Mouse (Mus musculus): Measurements from ENCODE around the gene Zbtb43. TPM values are rescaled to one million over a fixed set of nuclear protein-coding genes. Genes with fewer than 3 reads are reported as not detected.

Gene Zbtb43
- polyA plus RNA-seq, 1 experiment from 2014 or later, result 31.2 TPM

DNA sequence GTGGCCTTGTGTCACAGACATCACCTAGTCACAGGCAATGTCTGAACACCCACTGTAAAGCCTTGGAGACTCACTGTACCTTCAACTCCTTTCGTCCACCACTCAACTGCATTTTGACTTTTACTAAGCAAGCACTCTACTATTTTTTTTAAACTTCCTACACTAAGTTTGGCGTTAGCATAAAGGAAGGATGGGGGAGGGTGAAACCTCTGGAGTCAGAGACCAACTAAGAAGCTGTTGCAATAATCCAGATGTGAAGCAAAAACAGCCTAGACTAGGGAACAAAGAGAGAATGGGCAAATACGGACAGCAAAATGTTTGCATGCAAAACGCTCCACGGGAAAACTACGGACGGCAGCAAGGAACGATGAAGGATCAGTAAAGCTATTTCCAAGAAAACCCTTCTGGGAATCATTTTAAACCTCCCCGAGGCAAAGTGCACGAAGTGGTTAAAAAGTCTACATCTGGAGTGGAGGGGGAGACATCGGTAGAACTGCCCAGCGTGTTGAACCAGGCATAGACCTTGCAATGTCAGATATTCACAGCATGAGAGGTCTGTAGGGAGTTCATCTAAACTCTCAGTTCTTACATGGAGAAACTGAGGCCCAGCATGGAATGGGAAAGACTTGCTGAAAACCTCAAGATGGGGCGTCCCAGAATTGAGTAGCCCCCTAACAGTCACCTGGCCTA, 38.1 kb downstream of the Zbtb43 start:
- WGBS, result 12% methylated on average over 13 of the region's 13 CpGs
- H3K9me3 ChIP-seq (ENCODE audit: control insufficient read depth, low read length), result no peaks in the 10 kb centered on the region
- H3K4me2 ChIP-seq (replicated peaks; ENCODE audit: low read depth, low read length), result peak overlapping the region; percentile 97
- no peaks in the 10 kb centered on the region for H3K36me3 ChIP-seq (ENCODE audit: control insufficient read depth, insufficient read depth, low read length)
- no peak overlapping the region for H3K27ac ChIP-seq (ENCODE audit: low read depth, low read length)
- peak overlapping the region; percentile 98 for H3K4me3 ChIP-seq (ENCODE audit: low read depth, low read length)
- H3K27me3 ChIP-seq (ENCODE audit: control insufficient read depth, insufficient read depth, low read length), result no peaks in the 10 kb centered on the region
- peak overlapping the region; percentile 93 for H3K9ac ChIP-seq (ENCODE audit: low read depth, low read length)
- ATAC-seq (ENCODE audit: low FRiP score) (0 out of 2 replicates have a peak, but pooled peaks have one; percentile 8), DNase-seq (ENCODE audit: low spot score) (no peak)
- H3K4me1 ChIP-seq (replicated peaks; ENCODE audit: control insufficient read depth, insufficient read depth, low read length), result no peaks in the 10 kb centered on the region; the same call in 1 of the 2 replicates

- ATAC-seq (ENCODE audit: low FRiP score) (no peak), DNase-seq (ENCODE audit: low spot score) (no peak)
- no peaks in the 10 kb centered on the region; the same call in 1 of the 2 replicates for H3K4me1 ChIP-seq (replicated peaks; ENCODE audit: control insufficient read depth, insufficient read depth, low read length)
- H3K9me3 ChIP-seq (ENCODE audit: control insufficient read depth, low read length), result no peaks in the 10 kb centered on the region
- H3K27me3 ChIP-seq (ENCODE audit: control insufficient read depth, insufficient read depth, low read length), result no peaks in the 10 kb centered on the region
- peak overlapping the region; percentile 97; the same call in 1 of the 2 replicates for H3K4me2 ChIP-seq (replicated peaks; ENCODE audit: low read depth, low read length)
- no peak overlapping the region for H3K4me3 ChIP-seq (ENCODE audit: low read depth, low read length)
- no peaks in the 10 kb centered on the region for H3K36me3 ChIP-seq (ENCODE audit: control insufficient read depth, insufficient read depth, low read length)
- no peak overlapping the region for H3K9ac ChIP-seq (ENCODE audit: low read depth, low read length)
- WGBS, result 38% methylated on average over 6 of the region's 6 CpGs
- no peak overlapping the region for H3K27ac ChIP-seq (ENCODE audit: low read depth, low read length)
These were observed 39.0 kb downstream of the Zbtb43 start for GRCm38 (mm10) chr2:33429339-33429738.

DNA sequence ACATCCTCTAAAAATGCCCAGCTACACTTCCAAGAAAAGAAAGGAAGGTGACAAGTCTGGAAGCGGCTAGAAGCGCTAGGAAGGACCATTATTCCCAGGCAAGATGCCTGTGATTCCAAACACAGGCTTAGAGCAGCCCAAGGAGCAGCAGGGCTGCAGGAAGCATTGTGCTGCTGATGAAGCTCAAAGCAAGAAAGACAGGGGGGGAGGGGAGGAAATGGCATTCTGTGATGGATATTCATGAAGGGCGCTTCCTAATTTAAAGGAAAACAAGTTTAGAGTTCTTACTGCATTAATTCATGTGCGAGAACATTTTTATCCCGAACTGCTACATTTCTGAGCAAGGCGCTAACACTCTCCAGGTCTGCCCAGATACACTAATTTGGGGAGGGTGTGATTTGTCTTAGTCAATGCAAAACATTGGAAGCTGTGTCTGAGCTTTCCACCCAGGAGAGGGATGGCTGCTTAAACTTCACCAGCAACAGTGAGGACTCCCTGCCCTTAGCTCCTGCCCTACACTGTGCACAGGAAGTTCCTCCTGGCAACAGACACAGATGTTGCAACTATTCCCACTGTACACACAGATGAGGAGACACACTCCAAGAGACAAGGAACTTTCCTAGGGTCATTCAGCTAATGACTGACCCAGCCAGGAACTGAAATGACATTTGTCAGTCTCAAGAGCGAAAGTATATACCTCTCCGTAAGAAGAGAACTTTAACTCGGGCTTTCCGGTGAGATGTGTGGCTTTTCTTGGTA, 41.5 kb downstream of the Zbtb43 start:
- H3K36me3 ChIP-seq (ENCODE audit: control insufficient read depth, insufficient read depth, low read length), result no peaks in the 10 kb centered on the region
- no peak overlapping the region for H3K9ac ChIP-seq (ENCODE audit: low read depth, low read length)
- H3K4me1 ChIP-seq (replicated peaks; ENCODE audit: control insufficient read depth, insufficient read depth, low read length), result no peaks in the 10 kb centered on the region; the same call in 1 of the 2 replicates
- 55% methylated on average over 10 of the region's 10 CpGs for WGBS
- H3K9me3 ChIP-seq (ENCODE audit: control insufficient read depth, low read length), result no peaks in the 10 kb centered on the region
- no peak overlapping the region for H3K27ac ChIP-seq (ENCODE audit: low read depth, low read length)
- H3K27me3 ChIP-seq (ENCODE audit: control insufficient read depth, insufficient read depth, low read length), result no peaks in the 10 kb centered on the region
- H3K4me2 ChIP-seq (replicated peaks; ENCODE audit: low read depth, low read length), result no peak overlapping the region
- DNase-seq (ENCODE audit: low spot score) (no peak), ATAC-seq (ENCODE audit: low FRiP score) (no peak)
- H3K4me3 ChIP-seq (ENCODE audit: low read depth, low read length), result no peak overlapping the region

DNA sequence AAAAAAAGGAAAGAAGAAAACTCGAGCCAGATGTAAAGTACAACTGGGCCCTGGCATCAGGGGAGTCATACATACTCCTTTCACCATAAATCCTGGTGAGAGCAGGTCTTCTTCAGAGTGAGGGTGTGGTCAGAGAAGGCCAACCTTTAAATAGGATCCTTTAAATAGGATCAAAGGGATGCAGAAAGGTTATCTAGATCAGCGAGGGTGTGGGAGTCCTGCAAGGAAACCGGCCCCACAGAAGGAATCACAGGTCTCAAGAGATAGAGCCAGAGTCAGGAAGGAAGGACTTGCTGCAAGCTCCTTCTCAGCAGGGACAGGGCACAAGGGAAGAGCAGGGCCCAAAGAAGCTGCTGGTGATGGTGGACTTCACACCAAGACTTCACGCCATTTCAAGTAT, 50.9 kb downstream of the Zbtb43 start:
- Histone ChIP-seq H3K9ac (ENCODE audit: low read depth, low read length) (no peak overlapping the region), H3K27ac (ENCODE audit: low read depth, low read length) (no peak overlapping the region), H3K4me2 (replicated peaks; ENCODE audit: low read depth, low read length) (no peak overlapping the region), H3K4me3 (ENCODE audit: low read depth, low read length) (no peak overlapping the region), H3K9me3 (ENCODE audit: control insufficient read depth, low read length) (no peaks in the 10 kb centered on the region), H3K27me3 (ENCODE audit: control insufficient read depth, insufficient read depth, low read length) (no peaks in the 10 kb centered on the region), H3K36me3 (ENCODE audit: control insufficient read depth, insufficient read depth, low read length) (no peaks in the 10 kb centered on the region), H3K4me1 (replicated peaks; ENCODE audit: control insufficient read depth, insufficient read depth, low read length) (no peaks in the 10 kb centered on the region)
- ATAC-seq (ENCODE audit: low FRiP score) (no peak), DNase-seq (ENCODE audit: low spot score) (no peak)
- 84% methylated on average over 4 of the region's 4 CpGs for WGBS

- H3K36me3 ChIP-seq (ENCODE audit: control insufficient read depth, insufficient read depth, low read length), result peaks cover 8% of the 10 kb centered on the region; the same call in 1 of the 2 replicates
- no peaks in the 10 kb centered on the region for H3K4me1 ChIP-seq (replicated peaks; ENCODE audit: control insufficient read depth, insufficient read depth, low read length)
- DNase-seq (ENCODE audit: low spot score) (no peak), ATAC-seq (ENCODE audit: low FRiP score) (no peak)
- H3K4me2 ChIP-seq (replicated peaks; ENCODE audit: low read depth, low read length), result no peak overlapping the region
- no peaks in the 10 kb centered on the region for H3K27me3 ChIP-seq (ENCODE audit: control insufficient read depth, insufficient read depth, low read length)
- 93% methylated on average over 13 of the region's 13 CpGs for WGBS
- H3K9ac ChIP-seq (ENCODE audit: low read depth, low read length), result no peak overlapping the region
- no peak overlapping the region for H3K4me3 ChIP-seq (ENCODE audit: low read depth, low read length)
- H3K9me3 ChIP-seq (ENCODE audit: control insufficient read depth, low read length), result no peaks in the 10 kb centered on the region
- H3K27ac ChIP-seq (ENCODE audit: low read depth, low read length), result no peak overlapping the region
These were observed 54.3 kb downstream of the Zbtb43 start for GRCm38 (mm10) chr2:33414019-33414418.

DNA sequence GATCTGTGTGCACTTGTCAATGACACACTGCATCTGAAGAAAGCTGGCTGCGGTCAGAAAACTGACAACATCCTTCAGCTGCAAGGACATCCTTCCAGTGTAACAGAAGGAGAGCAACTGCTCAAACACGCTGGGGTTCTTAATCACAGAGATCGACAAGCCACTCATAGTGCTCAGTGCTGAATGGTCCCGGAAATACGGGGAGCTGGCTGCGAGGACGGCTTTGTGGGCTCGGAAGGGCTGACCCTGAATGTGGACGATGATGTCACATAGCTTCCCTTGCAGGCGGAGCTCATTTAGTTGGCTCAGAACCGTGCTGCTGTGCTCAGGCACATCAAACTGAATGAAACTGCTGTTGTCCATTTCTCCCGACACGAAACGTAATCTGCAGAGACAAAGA, 56.2 kb downstream of the Zbtb43 start:
- ATAC-seq (ENCODE audit: low FRiP score), result no peak
- no peak overlapping the region for H3K4me3 ChIP-seq (ENCODE audit: low read depth, low read length)
- H3K4me2 ChIP-seq (replicated peaks; ENCODE audit: low read depth, low read length), result no peak overlapping the region
- peaks cover 8% of the 10 kb centered on the region; the same call in 1 of the 2 replicates for H3K36me3 ChIP-seq (ENCODE audit: control insufficient read depth, insufficient read depth, low read length)
- no peak overlapping the region for H3K9ac ChIP-seq (ENCODE audit: low read depth, low read length)
- no peaks in the 10 kb centered on the region for H3K9me3 ChIP-seq (ENCODE audit: control insufficient read depth, low read length)
- DNase-seq (ENCODE audit: low spot score), result no peak
- H3K27ac ChIP-seq (ENCODE audit: low read depth, low read length), result no peak overlapping the region
- H3K27me3 ChIP-seq (ENCODE audit: control insufficient read depth, insufficient read depth, low read length), result no peaks in the 10 kb centered on the region
- no peaks in the 10 kb centered on the region for H3K4me1 ChIP-seq (replicated peaks; ENCODE audit: control insufficient read depth, insufficient read depth, low read length)
- WGBS, result 90% methylated on average over 14 of the region's 14 CpGs

- H3K36me3 ChIP-seq (ENCODE audit: control insufficient read depth, insufficient read depth, low read length), result no peaks in the 10 kb centered on the region
- H3K4me3 ChIP-seq (ENCODE audit: low read depth, low read length), result no peak overlapping the region
- H3K27ac ChIP-seq (ENCODE audit: low read depth, low read length), result no peak overlapping the region
- ATAC-seq (ENCODE audit: low FRiP score) (no peak), DNase-seq (ENCODE audit: low spot score) (no peak)
- no peaks in the 10 kb centered on the region for H3K9me3 ChIP-seq (ENCODE audit: control insufficient read depth, low read length)
- H3K9ac ChIP-seq (ENCODE audit: low read depth, low read length), result no peak overlapping the region
- no peaks in the 10 kb centered on the region for H3K4me1 ChIP-seq (replicated peaks; ENCODE audit: control insufficient read depth, insufficient read depth, low read length)
- no peaks in the 10 kb centered on the region for H3K27me3 ChIP-seq (ENCODE audit: control insufficient read depth, insufficient read depth, low read length)
- 79% methylated on average over 4 of the region's 4 CpGs for WGBS
- H3K4me2 ChIP-seq (replicated peaks; ENCODE audit: low read depth, low read length), result no peak overlapping the region
These were observed 64.8 kb downstream of the Zbtb43 start for GRCm38 (mm10) chr2:33403511-33404003.

DNA sequence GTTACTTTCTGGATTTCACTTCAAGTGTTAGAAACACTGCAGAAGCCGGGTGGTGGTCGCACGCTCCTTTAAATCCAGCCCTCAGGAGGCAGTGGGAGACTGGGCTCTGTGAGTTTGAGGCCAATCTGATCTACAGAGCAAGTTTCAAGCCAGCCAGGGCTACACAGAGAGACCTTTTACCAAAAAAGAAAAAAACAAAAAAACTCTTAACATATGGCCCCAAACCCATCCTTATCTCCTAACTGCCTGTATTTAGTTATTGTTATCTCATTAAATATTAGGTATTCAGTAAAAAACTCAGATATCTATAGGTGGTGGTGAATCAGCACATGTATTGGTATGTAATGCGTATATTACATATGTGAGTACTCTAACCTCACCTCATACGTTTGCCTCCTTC, 65.7 kb downstream of the Zbtb43 start:
- H3K27ac ChIP-seq (ENCODE audit: low read depth, low read length), result no peak overlapping the region
- H3K9me3 ChIP-seq (ENCODE audit: control insufficient read depth, low read length), result no peaks in the 10 kb centered on the region
- H3K4me3 ChIP-seq (ENCODE audit: low read depth, low read length), result no peak overlapping the region
- H3K9ac ChIP-seq (ENCODE audit: low read depth, low read length), result no peak overlapping the region
- H3K4me1 ChIP-seq (replicated peaks; ENCODE audit: control insufficient read depth, insufficient read depth, low read length), result no peaks in the 10 kb centered on the region
- no peak for DNase-seq (ENCODE audit: low spot score)
- no peak for ATAC-seq (ENCODE audit: low FRiP score)
- no peaks in the 10 kb centered on the region for H3K36me3 ChIP-seq (ENCODE audit: control insufficient read depth, insufficient read depth, low read length)
- H3K27me3 ChIP-seq (ENCODE audit: control insufficient read depth, insufficient read depth, low read length), result no peaks in the 10 kb centered on the region
- no peak overlapping the region for H3K4me2 ChIP-seq (replicated peaks; ENCODE audit: low read depth, low read length)
- 69% methylated on average over 5 of the region's 5 CpGs for WGBS

Measured in hindbrain, embryonic 11.5 days (tissue).